Mouse (Mus musculus) brain, embryonic 14.5 days (tissue): ENCODE measurements around the gene Patz1. TPM values are rescaled to one million over a fixed set of nuclear protein-coding genes. Genes with fewer than 3 reads are reported as not detected.

ENCODE experiments used
- DNase-seq: peaks from one replicate; pipeline ENCODE4 v3.0.0-alpha.2; 2011; ENCODE audit warnings: low read depth
- CTCF ChIP-seq: fragments of 200-500 bp; IDR thresholded peaks from 2 replicates; pipeline ENCODE4 v1.5.1; 2012; ENCODE audit warnings: inconsistent platforms, mild to moderate bottlenecking, moderate library complexity, borderline replicate concordance; ENCODE audit not compliant: insufficient read depth, insufficient read length; ENCODE audit errors: extremely low read depth
- POLR2A ChIP-seq: fragments of 200-500 bp; IDR thresholded peaks from 2 replicates; pipeline ENCODE4 v1.6.1; 2012; ENCODE audit warnings: mild to moderate bottlenecking, inconsistent platforms, borderline replicate concordance; ENCODE audit not compliant: poor library complexity, insufficient read depth, insufficient read length, severe bottlenecking; ENCODE audit errors: extremely low read depth
- polyA plus RNA-seq: library from polyadenylated mRNA; depleted of rRNA; stranded (reverse); fragments of >200 nt; gene quantifications from 2 replicates; pipeline ENCODE4 v1.2.3, GENCODE M21; 2012; rRNA removed

Patz1 gene
- polyA plus RNA-seq: 96.7 and 102 TPM in 2 replicates

- DNase-seq: peak; percentile 85
Observed at GRCm38 (mm10) chr11:3288521-3289301, at the start of gene Patz1. Patz1 (plus strand) TSS chr11:3288874.

GRCm38 (mm10) chr11:3242395-3242794 lies 46.3 kb upstream of the Patz1 start:
- no peak for TF ChIP-seq POLR2A
- TF ChIP-seq CTCF: no peak
- DNase-seq: no peak

More at GRCm38 (mm10) chr11:3288521-3289301, at the start of gene Patz1:
- TF ChIP-seq CTCF (no peak), POLR2A (peak; percentile 26; the same call in 1 of the 2 replicates)

GRCm38 (mm10) chr11:3243771-3244170 lies 44.9 kb upstream of the Patz1 start:
- TF ChIP-seq CTCF (no peak), POLR2A (no peak)

GRCm38 (mm10) chr11:3247387-3247786 lies 41.3 kb upstream of the Patz1 start:
- DNase-seq: no peak
- TF ChIP-seq POLR2A: no peak
- no peak for TF ChIP-seq CTCF

More at GRCm38 (mm10) chr11:3243771-3244170, 44.9 kb upstream of the Patz1 start:
- DNase-seq: no peak

- DNase-seq: no peak
- no peak for TF ChIP-seq CTCF
- no peak for TF ChIP-seq POLR2A
Observed at GRCm38 (mm10) chr11:3259537-3259936, 29.1 kb upstream of the Patz1 start.

GRCm38 (mm10) chr11:3265291-3266078 lies 23.2 kb upstream of the Patz1 start:
- TF ChIP-seq CTCF: no peak
- no peak for TF ChIP-seq POLR2A
- DNase-seq: peak; percentile 56

- no peak for TF ChIP-seq CTCF
- peak; percentile 87 for TF ChIP-seq POLR2A
- DNase-seq: peak; percentile 99
Observed at GRCm38 (mm10) chr11:3266079-3266685, 22.5 kb upstream of the Patz1 start, which contains the start of gene Drg1. Drg1 (minus strand) TSS chr11:3266415.

- DNase-seq: no peak
- TF ChIP-seq POLR2A (no peak), CTCF (no peak)
Observed at GRCm38 (mm10) chr11:3267133-3267532, 21.5 kb upstream of the Patz1 start.

GRCm38 (mm10) chr11:3269241-3269640 lies 19.4 kb upstream of the Patz1 start:
- TF ChIP-seq POLR2A (no peak), CTCF (no peak)
- no peak for DNase-seq

- TF ChIP-seq CTCF (no peak), POLR2A (no peak)
- DNase-seq: no peak
Observed at GRCm38 (mm10) chr11:3278351-3278750, 10.3 kb upstream of the Patz1 start.

GRCm38 (mm10) chr11:3279729-3280128 lies 8.9 kb upstream of the Patz1 start:
- TF ChIP-seq CTCF (no peak), POLR2A (no peak)
- DNase-seq: no peak
